Mouse (Mus musculus) kidney, adult 11 months (tissue): ENCODE measurements around the gene Borcs5.

ENCODE experiments used
- DNase-seq: peaks from one replicate; pipeline ENCODE4 v3.0.0; 2022

Borcs5 gene

GRCm38 (mm10) chr6:134639210-134639609, at the start of gene Borcs5:
Gene Borcs5 (plus strand): TSS chr6:134639510.
- no peak for DNase-seq

- no peak for DNase-seq
Measured at GRCm38 (mm10) chr6:134591614-134592013, 47.7 kb upstream of the Borcs5 start.

- peak; percentile 86 for DNase-seq
Measured at GRCm38 (mm10) chr6:134594569-134595442, 44.5 kb upstream of the Borcs5 start.

- DNase-seq = peak; percentile 90
Measured at GRCm38 (mm10) chr6:134597651-134598229, 41.6 kb upstream of the Borcs5 start.

GRCm38 (mm10) chr6:134599239-134599638, 40.1 kb upstream of the Borcs5 start:
- peak; percentile 33 for DNase-seq

GRCm38 (mm10) chr6:134601130-134601529, 38.2 kb upstream of the Borcs5 start:
- no peak for DNase-seq

- peak; percentile 81 for DNase-seq
Measured at GRCm38 (mm10) chr6:134601766-134602165, 37.5 kb upstream of the Borcs5 start.

GRCm38 (mm10) chr6:134602371-134603003, 36.8 kb upstream of the Borcs5 start:
- DNase-seq = peak; percentile 66

- no peak for DNase-seq
Measured at GRCm38 (mm10) chr6:134605196-134605595, 34.1 kb upstream of the Borcs5 start.

- peak; percentile 77 for DNase-seq
Measured at GRCm38 (mm10) chr6:134606540-134606939, 32.8 kb upstream of the Borcs5 start.

- peak; percentile 55 for DNase-seq
Measured at GRCm38 (mm10) chr6:134606949-134607746, 32.2 kb upstream of the Borcs5 start.

GRCm38 (mm10) chr6:134610380-134610779, 28.9 kb upstream of the Borcs5 start:
- no peak for DNase-seq

GRCm38 (mm10) chr6:134611896-134612295, 27.4 kb upstream of the Borcs5 start:
- DNase-seq = no peak

- no peak for DNase-seq
Measured at GRCm38 (mm10) chr6:134614322-134614721, 25.0 kb upstream of the Borcs5 start.

GRCm38 (mm10) chr6:134614723-134615648, 24.3 kb upstream of the Borcs5 start:
- DNase-seq = peak; percentile 76

- no peak for DNase-seq
Measured at GRCm38 (mm10) chr6:134617589-134617988, 21.7 kb upstream of the Borcs5 start.

GRCm38 (mm10) chr6:134620129-134620528, 19.2 kb upstream of the Borcs5 start:
- DNase-seq = no peak

GRCm38 (mm10) chr6:134620846-134621551, 18.3 kb upstream of the Borcs5 start:
- no peak for DNase-seq

GRCm38 (mm10) chr6:134621552-134621949, 17.8 kb upstream of the Borcs5 start:
- DNase-seq = no peak

- DNase-seq = no peak
Measured at GRCm38 (mm10) chr6:134625431-134625830, 13.9 kb upstream of the Borcs5 start.

GRCm38 (mm10) chr6:134626564-134626963, 12.7 kb upstream of the Borcs5 start:
- DNase-seq = no peak
